Mouse (Mus musculus): Measurements from ENCODE around the gene Ccn2. TPM values are rescaled to one million over a fixed set of nuclear protein-coding genes. Genes with fewer than 3 reads are reported as not detected.
A peak's percentile ranks its signal among the peaks of the same experiment; 100 is the strongest.

Ccn2 gene
- polyA plus RNA-seq, 1 experiment from 2014 or later: 71.1 TPM

- no peak overlapping the region for H3K27ac ChIP-seq (ENCODE audit: low read length)
- H3K9me3 ChIP-seq (ENCODE audit: low read length): no peaks in the 10 kb centered on the region
- TF ChIP-seq EP300 (IDR thresholded peaks at IDR 0.05): no peak
- no peak for TF ChIP-seq CTCF (IDR thresholded peaks at IDR 0.05)
- no peaks in the 10 kb centered on the region for H3K27me3 ChIP-seq (replicated peaks; ENCODE audit: insufficient read depth, low read length)
- ATAC-seq (no peak), DNase-seq (ENCODE audit: low spot score) (peak; percentile 34)
- H3K4me1 ChIP-seq (ENCODE audit: insufficient read depth, low read depth, low read length): peaks cover 6% of the 10 kb centered on the region; the same call in 1 of the 2 replicates
- H3K4me2 ChIP-seq (replicated peaks; ENCODE audit: low read depth, low read length): no peak overlapping the region
- H3K36me3 ChIP-seq (ENCODE audit: insufficient read depth, low read length): no peaks in the 10 kb centered on the region
- H3K9ac ChIP-seq (replicated peaks; ENCODE audit: low read depth): no peak overlapping the region
- no peak overlapping the region for H3K4me3 ChIP-seq (ENCODE audit: low read depth, low read length)
- 56% methylated on average over 11 of the region's 11 CpGs for WGBS
Observed at GRCm38 (mm10) chr10:24635331-24635815, 40.1 kb downstream of the Ccn2 start.

DNA sequence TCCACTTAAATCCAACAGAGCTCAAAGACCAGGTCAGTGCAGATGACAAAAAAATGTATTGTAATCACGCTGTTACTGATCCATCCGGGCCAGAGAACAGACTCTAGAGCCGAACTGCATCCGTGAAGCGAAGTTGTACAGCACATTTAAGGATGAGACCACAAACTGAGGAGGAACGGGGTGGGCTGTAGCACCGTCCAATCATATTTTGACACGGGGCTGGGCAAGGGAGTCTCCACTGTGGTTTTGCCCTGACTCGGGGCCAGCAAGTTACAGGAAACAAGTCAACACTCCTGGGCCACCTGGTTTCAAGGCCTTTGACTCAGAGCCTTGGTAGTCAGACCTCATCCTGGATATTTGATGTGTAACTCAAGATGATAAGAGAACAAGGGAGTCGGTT, 40.6 kb downstream of the Ccn2 start:
- no peak for TF ChIP-seq EP300 (IDR thresholded peaks at IDR 0.05)
- TF ChIP-seq CTCF (IDR thresholded peaks at IDR 0.05): no peak
- Histone ChIP-seq H3K9me3 (ENCODE audit: low read length) (no peaks in the 10 kb centered on the region), H3K27ac (ENCODE audit: low read length) (no peak overlapping the region), H3K9ac (replicated peaks; ENCODE audit: low read depth) (no peak overlapping the region), H3K4me2 (replicated peaks; ENCODE audit: low read depth, low read length) (no peak overlapping the region), H3K36me3 (ENCODE audit: insufficient read depth, low read length) (no peaks in the 10 kb centered on the region), H3K4me1 (ENCODE audit: insufficient read depth, low read depth, low read length) (peaks cover 6% of the 10 kb centered on the region; the same call in 1 of the 2 replicates), H3K4me3 (ENCODE audit: low read depth, low read length) (no peak overlapping the region), H3K27me3 (replicated peaks; ENCODE audit: insufficient read depth, low read length) (no peaks in the 10 kb centered on the region)
- DNase-seq (ENCODE audit: low spot score) (no peak), ATAC-seq (no peak)
- 78% methylated on average over 10 of the region's 10 CpGs for WGBS

DNA sequence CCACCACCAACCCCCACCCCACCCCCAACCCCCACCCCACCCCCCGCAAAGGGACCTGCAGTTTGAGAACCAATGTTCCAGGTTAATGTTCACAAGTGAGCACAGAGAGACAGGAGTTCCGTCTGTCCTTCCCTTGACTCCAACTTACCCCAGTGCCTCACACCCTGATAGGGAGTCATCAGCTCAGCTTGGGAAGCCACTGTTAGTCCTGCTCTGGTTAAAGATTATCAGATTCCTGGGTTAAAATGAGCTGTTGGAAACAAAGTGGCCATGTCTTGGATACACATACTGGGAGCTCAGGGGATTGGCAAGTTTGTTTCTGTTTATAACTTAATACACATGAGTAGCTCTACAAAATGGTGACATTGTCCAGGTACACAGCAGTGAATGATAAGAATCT, 41.7 kb downstream of the Ccn2 start:
- H3K4me1 ChIP-seq (ENCODE audit: insufficient read depth, low read depth, low read length): peaks cover 6% of the 10 kb centered on the region; the same call in 1 of the 2 replicates
- no peak for TF ChIP-seq CTCF (IDR thresholded peaks at IDR 0.05)
- TF ChIP-seq EP300 (IDR thresholded peaks at IDR 0.05): no peak
- DNase-seq (ENCODE audit: low spot score) (no peak), ATAC-seq (no peak)
- H3K27ac ChIP-seq (ENCODE audit: low read length): no peak overlapping the region
- 70% methylated on average over 2 of the region's 2 CpGs for WGBS
- no peak overlapping the region for H3K4me2 ChIP-seq (replicated peaks; ENCODE audit: low read depth, low read length)
- no peaks in the 10 kb centered on the region for H3K27me3 ChIP-seq (replicated peaks; ENCODE audit: insufficient read depth, low read length)
- no peak overlapping the region for H3K4me3 ChIP-seq (ENCODE audit: low read depth, low read length)
- H3K36me3 ChIP-seq (ENCODE audit: insufficient read depth, low read length): no peaks in the 10 kb centered on the region
- no peaks in the 10 kb centered on the region for H3K9me3 ChIP-seq (ENCODE audit: low read length)
- H3K9ac ChIP-seq (replicated peaks; ENCODE audit: low read depth): no peak overlapping the region

DNA sequence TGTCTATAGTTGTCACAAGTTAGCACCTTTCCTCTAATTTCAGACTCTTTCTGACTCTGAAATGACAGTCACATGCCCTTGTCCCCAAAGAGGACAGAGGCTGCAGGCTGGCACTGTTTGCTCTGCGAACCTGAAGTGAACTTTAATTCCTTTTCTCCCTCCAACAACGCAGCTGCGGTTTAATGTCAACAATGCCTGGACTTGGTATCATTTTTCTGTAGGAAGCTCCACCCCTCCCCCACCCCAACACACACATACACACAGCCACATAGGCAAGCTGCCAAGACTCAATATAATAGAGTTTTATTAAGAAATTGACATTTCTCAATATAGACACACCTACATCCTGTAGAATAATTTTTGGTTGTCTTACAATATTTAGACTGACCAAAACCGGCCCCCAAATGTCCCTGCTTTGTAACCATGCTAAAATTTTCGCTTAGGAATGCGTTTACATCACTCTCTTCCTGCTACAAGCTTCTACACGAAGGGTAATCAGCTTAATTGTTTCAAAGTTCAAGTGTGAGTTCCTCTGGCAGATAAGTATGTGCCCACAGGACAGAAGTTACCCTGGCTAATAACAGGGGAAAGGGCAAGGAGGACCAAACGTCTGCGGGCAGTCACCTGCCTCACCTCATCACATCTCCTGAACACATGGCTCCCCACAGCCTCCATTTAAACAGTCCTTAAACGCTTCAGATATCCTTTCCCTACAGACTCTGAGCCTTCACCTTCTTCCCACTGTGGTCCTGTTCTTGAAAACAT, 43.2 kb downstream of the Ccn2 start:
- TF ChIP-seq CTCF (IDR thresholded peaks at IDR 0.05): no peak
- TF ChIP-seq EP300 (IDR thresholded peaks at IDR 0.05): no peak
- ATAC-seq (peak; percentile 20; the same call in 1 of the 2 replicates), DNase-seq (ENCODE audit: low spot score) (peak; percentile 37)
- Histone ChIP-seq H3K9me3 (ENCODE audit: low read length) (no peaks in the 10 kb centered on the region), H3K27ac (ENCODE audit: low read length) (no peak overlapping the region), H3K4me3 (ENCODE audit: low read depth, low read length) (no peak overlapping the region), H3K4me2 (replicated peaks; ENCODE audit: low read depth, low read length) (peak overlapping the region; percentile 12; the same call in 1 of the 2 replicates), H3K9ac (replicated peaks; ENCODE audit: low read depth) (no peak overlapping the region), H3K36me3 (ENCODE audit: insufficient read depth, low read length) (no peaks in the 10 kb centered on the region), H3K27me3 (replicated peaks; ENCODE audit: insufficient read depth, low read length) (no peaks in the 10 kb centered on the region), H3K4me1 (ENCODE audit: insufficient read depth, low read depth, low read length) (peaks cover 6% of the 10 kb centered on the region; the same call in 1 of the 2 replicates)
- 7% methylated on average over 10 of the region's 10 CpGs for WGBS

DNA sequence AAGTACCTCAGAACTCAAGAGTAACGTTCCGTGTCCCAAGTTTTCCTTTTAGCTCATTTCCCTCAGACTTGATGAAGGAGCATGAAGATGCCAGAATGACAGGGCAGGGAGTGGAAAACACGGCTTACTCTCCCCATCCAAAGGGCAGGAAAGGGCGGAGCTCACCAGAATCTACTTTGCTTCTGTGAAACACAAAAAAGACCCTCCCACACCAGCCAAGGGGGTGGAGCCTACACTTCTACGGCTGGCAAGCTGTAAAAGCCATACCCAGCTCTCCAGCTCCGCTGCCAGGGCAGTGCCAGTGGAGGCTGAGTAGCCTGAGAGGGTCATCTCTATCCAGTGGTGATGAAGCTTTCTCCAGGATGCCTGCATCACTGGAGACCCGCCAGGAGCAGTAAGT, 44.4 kb downstream of the Ccn2 start:
- Histone ChIP-seq H3K4me1 (ENCODE audit: insufficient read depth, low read depth, low read length) (peaks cover 6% of the 10 kb centered on the region; the same call in 1 of the 2 replicates), H3K27me3 (replicated peaks; ENCODE audit: insufficient read depth, low read length) (no peaks in the 10 kb centered on the region), H3K36me3 (ENCODE audit: insufficient read depth, low read length) (no peaks in the 10 kb centered on the region), H3K4me2 (replicated peaks; ENCODE audit: low read depth, low read length) (no peak overlapping the region), H3K27ac (ENCODE audit: low read length) (no peak overlapping the region), H3K9me3 (ENCODE audit: low read length) (no peaks in the 10 kb centered on the region), H3K4me3 (ENCODE audit: low read depth, low read length) (no peak overlapping the region), H3K9ac (replicated peaks; ENCODE audit: low read depth) (no peak overlapping the region)
- 59% methylated on average over 7 of the region's 7 CpGs for WGBS
- TF ChIP-seq CTCF (IDR thresholded peaks at IDR 0.05): no peak
- TF ChIP-seq EP300 (IDR thresholded peaks at IDR 0.05): no peak
- peak; percentile 27 for DNase-seq (ENCODE audit: low spot score)
- peak; percentile 41 for ATAC-seq

GRCm38 (mm10) chr10:24640186-24640875, 45.1 kb downstream of the Ccn2 start:
- H3K36me3 ChIP-seq (ENCODE audit: insufficient read depth, low read length): no peaks in the 10 kb centered on the region
- peaks cover 6% of the 10 kb centered on the region; the same call in 1 of the 2 replicates for H3K4me1 ChIP-seq (ENCODE audit: insufficient read depth, low read depth, low read length)
- no peak overlapping the region for H3K9ac ChIP-seq (replicated peaks; ENCODE audit: low read depth)
- ATAC-seq (no peak), DNase-seq (ENCODE audit: low spot score) (no peak)
- no peak overlapping the region for H3K27ac ChIP-seq (ENCODE audit: low read length)
- WGBS: 55% methylated on average over 6 of the region's 6 CpGs
- H3K4me2 ChIP-seq (replicated peaks; ENCODE audit: low read depth, low read length): no peak overlapping the region
- H3K27me3 ChIP-seq (replicated peaks; ENCODE audit: insufficient read depth, low read length): no peaks in the 10 kb centered on the region
- no peaks in the 10 kb centered on the region for H3K9me3 ChIP-seq (ENCODE audit: low read length)
- H3K4me3 ChIP-seq (ENCODE audit: low read depth, low read length): no peak overlapping the region
- no peak for TF ChIP-seq EP300 (IDR thresholded peaks at IDR 0.05)
- no peak for TF ChIP-seq CTCF (IDR thresholded peaks at IDR 0.05)
